Mouse (Mus musculus): ENCODE data around the gene Fth1.
A peak's percentile ranks its signal among the peaks of the same experiment; 100 is the strongest.

The Fth1 gene

DNA sequence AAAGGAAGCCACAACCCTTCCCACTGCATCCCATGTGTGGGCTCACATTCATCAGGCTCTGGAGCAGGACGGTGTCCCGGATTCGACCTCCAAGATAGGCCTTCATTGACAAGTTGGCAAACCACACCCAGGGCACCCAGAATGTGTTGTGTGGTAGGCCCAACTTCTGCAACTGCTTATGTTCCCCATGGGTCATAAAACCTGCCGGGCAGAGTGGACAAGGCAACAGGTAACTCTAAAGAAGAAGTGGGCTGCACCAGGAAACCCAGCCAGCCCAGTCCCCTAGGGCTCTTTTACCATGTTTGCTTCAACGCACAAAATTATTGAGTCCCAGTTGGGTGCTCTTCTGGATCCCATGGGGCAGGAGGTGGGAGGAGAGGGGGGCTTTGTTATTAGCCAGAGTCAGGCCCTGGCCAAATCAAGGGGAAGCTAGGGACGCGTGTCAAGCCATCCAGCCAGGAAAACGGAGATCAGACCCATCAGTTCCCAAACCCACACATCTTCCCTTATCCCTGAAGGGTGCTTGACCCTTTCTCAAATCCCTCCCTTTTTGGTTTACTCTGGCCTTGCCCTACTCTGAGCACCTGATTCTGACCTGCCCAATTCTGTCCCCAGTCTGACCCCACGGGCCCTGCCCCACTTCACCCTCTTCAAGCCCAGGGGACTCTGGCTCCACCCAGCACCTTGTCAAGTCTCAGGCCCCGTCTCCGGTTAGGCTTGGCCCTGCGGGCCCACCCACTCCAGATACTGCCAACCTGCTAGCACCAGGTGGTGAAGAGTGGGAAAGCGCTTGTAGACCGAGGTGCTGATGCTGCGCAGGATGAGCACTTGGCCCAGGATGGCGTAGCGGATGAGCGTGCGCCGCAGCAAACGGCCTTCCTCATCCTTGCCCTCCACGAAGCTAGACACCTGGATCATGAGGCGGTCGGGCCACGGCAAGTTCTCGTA, 11.9 kb downstream of the Fth1 start:
- no peak for DNase-seq

DNA sequence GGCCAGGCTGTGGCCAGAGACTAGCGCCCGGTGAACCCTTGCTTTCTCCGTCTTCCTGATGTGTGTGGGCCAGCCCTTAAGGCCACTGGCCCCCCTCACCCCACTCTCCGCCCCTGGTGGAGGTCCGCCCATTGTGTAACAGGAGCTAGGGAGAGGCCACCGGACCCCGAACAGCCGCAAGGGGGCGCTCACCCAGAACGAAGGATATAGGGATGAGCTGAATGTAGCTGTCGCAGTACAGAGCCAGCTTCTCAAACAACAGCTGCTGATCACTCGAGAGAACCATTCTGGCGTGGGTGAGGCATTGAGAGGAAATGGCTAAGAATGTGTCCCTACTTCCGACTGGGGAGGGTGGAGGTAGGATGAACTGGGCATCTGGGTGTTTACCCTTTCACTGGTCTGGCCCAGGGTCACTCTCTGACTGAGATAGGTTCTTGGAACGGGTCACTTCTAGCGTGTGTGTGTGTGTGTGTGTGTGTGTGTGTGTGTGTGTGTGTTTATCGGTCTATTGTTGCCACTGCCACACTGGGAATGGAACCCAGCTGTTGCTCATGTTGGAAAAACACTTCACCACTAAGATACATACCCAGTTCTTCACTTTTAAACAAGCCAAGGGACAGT, 12.7 kb downstream of the Fth1 start:
- peak; percentile 89 for DNase-seq

DNA sequence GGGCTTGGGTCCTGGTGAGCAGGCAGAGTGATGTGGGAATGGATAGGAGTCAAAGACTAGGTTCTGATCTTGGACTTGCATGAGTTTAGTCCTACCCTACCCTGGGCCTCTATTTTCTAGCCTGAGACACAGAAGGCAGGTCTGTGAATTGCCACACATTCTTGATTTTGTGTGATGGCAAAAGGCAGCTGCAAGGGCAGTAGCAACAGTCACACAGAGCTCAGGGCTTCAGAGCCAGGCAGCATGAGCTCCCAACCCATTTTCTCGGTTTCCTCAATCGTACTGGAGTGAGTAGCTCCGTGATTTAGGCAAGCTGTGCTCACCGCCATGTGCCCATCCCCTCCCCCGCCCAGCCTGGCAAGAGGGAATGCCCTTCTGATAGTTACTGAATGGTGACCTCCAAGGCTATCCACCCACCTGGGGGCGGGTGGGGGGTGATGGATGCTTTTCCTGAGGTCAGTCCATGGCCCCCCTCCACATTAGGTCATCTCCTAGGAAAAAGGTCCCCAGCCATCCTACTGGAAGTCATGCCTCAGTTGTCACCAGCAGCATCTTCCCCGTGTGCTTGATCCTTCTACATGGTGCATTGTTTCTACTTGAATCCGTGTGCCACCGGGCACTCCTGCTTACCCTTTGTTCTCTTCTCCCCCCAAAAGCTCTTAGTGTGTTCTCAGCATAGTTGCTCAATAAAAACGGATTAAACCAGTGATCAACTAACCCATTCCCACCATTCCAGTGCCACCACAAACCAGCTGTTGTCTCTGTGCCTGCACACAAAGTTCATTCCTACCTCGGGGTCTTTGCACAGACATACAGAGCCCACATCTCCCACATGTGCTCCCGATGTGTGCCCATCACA, 17.0 kb downstream of the Fth1 start:
- no peak for DNase-seq

DNA sequence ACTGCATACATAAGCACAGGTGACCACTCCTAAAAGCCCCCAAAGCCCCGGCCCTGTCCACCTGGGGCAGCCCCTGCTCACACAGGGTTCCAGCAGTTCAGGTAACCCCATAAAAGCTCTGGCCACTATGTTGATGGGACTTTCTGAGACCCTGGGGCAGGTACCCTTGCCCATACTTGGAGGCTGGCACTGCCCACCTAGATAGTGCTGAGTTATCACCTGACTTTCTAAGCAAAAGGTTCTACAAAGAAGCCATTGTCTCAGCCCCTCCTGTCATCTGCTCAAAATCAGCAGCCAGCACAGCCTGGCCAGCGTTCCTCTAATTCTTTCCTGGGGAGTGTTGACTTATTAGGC, 17.6 kb downstream of the Fth1 start:
- no peak for DNase-seq

DNA sequence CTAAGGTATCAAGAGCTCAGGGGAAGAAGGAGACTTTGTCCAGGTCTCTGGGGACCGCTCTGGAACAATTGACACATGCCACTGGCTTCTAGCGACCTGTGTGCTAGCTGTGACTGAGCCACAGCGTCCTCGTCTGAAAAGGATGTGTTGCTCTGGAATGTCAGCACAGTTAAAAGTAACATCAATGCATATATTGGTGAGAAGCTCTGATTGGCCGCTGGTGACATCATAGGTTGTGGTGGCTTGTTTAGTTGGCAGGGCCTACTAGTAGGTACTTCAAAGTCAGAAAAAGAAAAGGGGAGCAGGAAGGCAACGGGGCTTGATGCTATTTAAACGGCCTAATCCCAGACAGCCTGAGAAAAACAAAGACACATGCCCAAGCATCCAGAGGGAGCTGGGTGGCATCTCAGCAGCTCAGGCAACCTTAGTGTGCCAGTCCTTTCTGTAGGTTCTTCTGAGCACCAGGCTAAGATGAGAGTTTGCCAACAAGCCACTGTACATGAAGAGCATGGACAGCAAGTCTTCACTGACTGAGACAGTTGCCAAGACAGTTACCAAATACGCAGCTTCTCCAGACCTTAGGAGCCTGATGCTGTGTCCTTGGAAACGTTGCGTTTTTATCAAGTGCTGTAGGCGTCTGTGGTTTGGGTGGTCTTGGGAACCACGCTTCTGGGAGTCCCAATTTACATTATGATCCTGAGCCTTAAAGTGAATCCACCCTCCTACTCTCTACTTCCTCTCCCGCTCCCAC, 18.5 kb downstream of the Fth1 start:
- DNase-seq, result no peak

DNA sequence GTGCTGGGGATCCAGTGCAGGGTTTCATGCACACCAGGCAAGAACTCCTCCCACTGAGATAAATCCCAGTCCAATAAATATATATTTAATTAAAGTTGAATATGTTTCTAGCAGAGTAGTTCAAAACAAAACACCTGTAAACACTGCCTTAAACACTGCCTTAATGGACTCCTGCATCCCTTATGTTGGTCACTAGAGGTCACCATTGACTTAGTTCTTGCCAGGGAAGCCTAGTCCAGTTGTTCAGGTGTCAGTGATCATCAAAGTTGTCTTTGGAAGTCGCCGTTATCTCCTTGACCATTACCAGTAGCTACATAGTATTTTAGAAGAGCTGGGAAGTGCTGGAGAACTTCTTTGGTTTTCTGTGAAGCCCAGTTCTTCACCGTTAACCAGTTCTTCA, 19.9 kb downstream of the Fth1 start:
- DNase-seq, result no peak

DNA sequence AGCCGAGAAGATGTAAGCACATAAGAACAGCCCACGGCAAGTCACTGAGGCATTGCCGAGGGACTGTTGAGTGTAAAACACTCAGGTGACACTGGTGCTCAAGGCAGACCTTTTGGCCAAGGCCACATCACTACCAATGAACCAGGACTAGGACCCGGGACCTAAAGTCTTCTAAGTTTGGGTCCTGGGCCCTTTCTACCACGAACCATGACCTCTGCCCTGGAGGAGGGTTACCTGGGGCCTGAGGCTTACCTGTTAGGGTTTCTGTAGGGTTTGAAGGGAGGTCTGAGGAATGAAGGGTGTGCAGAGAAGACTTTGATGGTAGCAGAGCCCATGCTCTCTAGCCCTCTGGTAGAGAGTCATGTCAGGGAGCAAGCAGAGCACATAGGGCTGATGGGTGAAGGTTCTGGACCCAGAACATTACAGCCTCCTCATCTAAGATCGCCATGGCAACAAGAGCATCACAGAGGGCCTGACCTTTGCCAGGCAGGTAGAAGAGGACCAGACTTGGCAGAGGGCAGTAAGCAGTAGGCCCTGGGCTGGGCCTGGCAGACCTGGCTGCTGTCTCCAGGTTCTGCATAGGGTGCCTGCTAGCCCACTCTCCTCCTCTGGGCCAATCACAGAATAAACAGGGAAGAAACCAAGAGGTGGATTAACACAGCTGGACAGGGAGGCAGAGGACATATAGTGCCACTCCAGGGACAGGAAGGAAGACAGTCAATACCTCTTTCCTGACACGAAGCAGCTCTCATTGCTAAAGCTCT, 21.0 kb downstream of the Fth1 start, which contains the start of the genes Best1 and Rab3il1:
Gene Best1, minus strand, starts transcription at position 428 of the 764 bp plus-strand sequence.
Gene Rab3il1, plus strand, starts transcription at position 464 of the 764 bp plus-strand sequence.
- DNase-seq, result no peak

DNA sequence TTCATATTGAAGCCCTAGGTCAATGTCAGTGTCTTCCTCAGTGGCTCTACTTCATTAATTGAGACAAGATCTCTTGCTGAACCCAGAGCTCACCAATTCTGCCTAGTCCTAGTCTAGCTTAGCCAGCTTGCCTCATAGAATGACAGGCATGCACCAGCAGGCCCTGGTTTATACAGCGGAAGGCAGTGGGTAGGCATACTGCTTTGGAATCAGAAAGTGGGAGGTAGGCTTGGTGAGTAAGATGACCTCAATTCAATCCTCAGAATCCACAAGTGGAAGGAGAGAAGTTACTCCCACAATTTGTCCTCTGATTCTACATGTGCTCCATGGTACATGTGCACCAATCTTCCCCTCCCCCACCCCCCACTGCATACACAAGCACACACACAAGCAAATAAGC, 23.3 kb downstream of the Fth1 start:
- DNase-seq, result no peak

DNA sequence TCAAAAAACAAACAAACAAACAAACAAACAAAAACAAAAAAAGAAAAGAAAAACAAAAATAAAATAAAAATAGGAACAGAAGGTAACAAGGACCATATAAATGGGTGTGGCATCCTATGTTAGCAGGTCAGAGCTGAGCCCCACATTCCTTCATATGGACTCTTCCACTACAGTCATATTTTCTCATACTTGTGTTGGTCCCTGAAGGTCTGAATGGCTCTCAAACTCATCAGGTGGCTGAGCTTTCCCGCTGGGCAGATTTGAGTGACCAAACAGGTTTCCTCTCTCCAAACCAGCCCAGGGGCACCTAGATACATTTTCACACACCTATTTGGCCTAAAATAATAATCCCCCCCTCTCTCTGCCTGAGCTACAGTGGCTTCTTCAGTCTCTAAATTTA, 31.0 kb downstream of the Fth1 start:
- no peak for DNase-seq

DNA sequence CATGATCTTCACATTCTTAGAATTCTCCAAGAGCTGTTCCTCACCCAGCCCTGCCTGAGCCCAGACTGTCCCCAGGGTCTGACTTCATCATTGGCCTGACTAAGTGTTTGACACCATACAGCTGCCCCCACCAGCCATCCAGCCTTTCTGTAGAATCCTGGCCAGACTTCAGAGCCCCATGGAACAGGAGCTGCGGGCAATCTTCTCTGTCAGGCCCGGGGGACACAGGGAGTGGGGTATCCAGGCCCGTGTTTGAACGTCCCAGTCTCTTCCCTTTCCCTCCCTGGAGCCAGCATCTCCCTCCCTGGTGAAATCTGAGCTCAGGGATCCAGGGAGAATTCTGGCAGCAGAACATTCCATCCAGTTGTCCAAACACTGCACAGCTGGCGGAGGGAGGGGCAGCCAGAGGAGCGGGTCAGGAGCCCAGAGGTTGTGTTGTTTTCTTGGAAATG, 32.5 kb downstream of the Fth1 start:
- DNase-seq, result no peak

DNA sequence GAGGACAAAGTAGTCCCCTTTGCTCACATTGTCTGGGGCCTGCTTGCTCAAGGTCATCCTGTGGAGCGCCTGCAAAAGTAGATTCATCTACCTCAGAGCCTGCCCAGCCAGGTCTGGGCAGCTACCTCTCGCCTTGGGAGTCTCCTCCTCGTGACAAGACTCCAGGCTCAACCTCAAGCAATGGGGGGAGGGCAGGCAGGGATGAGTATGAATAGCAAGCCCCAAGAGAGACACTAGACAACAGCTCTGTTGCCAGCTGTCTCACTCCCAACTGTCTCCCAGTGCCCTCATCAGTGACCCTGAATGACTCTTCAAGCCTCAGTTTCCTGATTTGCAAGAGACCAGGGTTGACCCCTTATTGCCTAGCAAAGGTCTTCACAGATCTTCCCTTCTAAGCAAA, 33.0 kb downstream of the Fth1 start:
- DNase-seq, result no peak

DNA sequence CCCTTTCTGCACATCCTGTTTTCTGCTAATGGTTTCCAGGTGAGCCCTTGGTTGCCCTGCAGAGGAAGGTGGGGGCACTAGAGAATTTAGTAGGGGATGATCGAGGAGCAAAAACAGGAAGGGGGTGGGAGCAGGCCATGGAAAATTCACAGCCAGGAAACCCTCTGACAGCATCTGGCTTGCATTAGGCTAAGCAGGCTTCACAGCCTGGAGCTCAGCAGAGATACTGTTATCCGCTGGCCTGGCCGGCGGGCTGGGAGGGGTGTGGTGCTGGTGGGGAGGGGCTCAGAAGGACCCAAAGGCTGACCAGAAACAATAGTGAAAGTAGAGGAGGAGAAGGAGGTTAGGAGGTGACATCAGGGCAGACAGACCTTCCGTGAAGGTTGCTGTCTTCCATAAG, 33.5 kb downstream of the Fth1 start:
- DNase-seq, result no peak

DNA sequence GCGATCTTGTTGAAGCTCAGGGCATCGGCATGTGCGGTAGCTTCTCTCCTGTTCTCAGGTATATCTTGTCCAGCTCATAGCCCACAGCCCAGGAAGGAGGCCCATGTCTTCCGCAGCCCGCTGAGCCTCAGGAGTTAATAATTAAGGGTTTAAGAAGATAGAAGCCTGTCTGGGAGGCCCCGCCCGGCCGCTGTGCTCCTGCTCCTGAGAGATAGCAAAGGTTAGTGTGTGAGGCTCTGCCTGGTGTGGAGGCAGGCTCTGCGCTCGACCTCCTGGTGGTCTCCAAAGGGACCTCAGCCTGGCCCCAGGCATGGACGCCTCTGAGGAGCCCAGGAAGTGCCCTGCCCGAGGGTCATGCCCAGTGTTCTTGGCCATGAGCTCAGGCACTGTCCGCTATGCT, 34.4 kb downstream of the Fth1 start:
- DNase-seq, result peak; percentile 64

DNA sequence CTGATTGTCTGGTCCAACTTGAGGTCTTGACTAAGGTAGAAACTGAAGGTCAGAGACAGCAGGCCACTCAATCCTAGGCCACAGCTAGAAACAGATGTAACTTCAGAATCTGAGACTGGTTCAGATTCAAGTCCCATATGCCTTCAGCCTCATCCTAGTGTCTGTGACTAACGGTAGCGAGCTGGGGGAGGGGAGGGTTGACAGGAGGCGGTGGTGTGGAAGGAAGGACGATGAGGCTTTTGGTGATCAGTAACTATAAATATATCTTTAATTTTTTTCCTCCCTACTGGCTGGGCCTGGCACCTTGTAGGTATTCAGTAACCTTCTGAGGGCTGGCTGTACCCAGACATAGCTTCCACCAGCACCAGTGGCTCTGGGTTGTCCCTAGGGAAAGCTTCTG, 35.0 kb downstream of the Fth1 start:
- DNase-seq, result no peak

DNA sequence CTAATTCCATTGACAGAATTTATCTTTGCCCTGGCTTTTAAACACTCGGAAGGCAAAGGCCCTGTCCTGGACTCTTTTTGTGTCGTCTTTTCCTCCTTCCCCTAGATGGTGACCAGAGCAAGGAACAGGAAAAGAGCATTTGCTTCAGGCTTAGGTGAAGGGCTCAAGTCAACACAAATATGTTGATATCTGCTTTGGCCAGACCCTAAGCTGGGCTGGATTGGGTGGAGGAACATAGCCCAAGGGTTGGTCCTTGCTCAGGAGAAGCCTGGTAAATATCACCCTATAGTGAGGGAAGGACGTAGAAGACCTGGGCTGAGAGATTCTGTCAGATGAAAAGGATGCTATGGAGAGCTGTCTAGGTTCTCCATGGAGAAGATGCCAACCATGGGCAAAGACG, 35.8 kb downstream of the Fth1 start:
- DNase-seq, result no peak

DNA sequence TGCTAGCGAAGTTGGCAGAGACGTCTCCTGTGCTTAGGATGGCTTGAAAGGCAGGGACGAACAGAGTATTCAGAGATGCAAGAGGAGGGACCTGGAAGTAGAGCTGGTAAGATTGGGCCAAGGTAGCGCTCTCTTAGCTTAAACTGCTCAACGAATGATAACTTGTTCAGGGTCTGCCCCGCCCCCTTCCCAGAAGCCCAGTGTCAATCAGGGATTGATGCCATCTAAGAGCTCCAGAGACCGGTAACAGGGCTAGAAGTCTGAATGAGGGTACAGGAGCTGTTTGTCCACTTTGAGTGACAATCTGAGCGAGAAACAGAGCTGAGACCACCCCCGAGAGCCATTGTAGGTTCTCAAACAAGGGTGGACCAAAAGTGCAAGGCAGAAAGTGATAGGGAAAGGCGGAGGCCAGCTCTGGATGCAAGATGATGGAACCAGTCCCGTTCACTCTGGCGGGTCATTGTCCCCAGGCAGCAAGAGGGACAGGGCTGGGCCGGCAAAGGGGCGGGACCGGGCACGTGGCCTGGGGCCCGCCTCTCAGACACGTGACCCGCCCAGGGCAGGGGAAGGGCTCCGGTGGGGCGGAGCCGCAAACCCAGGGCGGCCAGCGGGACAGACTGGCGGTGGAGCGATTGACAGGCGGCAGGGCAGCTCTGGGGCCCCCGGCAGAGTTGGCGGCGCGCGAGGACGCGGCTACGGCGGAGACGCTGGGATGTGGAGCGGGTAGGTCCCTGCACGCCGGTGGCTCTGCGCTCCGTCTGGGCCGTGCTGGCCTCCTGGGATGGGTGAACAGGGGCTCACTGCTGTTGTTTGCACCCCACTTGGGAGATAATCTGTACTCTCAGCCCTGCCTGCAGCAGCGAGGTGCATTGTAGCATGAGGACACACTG, 37.5 kb downstream of the Fth1 start:
- DNase-seq, result peak; percentile 92

DNA sequence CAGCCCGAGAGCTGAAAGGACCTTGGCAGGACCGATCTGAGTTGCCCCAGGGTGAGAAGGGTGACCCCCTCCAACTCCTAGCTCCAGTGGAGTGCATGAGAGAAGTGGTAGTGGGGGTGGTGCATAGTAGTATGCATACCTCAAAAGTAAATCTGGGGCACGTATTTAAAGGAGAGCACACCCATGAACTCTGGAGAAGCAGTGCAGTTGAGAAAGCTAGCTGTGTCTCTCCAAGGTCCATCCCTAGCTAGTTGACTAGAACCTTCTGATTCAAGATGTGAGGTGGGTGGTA, 38.1 kb downstream of the Fth1 start:
- no peak for DNase-seq

DNA sequence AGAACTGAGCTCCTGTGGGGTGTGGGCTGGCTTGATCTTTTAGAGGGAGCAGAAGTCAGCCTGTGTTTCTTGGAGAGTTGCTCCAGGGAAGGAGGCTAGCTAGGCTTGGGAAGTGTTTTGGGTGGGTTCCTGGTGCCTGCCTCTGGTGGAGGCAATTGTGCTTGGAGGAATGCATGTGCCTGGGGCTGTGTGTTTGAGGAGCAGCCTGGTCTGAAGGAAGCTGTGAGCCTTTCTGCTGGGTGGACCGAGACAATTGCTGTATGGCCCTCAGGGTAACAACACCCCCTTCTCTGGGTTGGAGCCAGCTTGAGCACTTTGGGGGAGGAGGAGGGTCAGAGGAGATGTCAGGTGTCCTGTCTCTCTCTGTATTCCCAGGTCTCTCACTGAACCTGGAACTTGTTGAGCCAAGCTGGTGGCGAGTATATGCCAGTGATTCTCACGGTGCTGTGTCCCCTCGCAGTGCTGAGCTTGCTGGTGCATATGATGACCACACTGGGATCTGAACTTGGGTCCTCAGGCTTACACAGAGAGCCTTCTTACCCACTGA, 38.9 kb downstream of the Fth1 start:
- DNase-seq, result no peak

DNA sequence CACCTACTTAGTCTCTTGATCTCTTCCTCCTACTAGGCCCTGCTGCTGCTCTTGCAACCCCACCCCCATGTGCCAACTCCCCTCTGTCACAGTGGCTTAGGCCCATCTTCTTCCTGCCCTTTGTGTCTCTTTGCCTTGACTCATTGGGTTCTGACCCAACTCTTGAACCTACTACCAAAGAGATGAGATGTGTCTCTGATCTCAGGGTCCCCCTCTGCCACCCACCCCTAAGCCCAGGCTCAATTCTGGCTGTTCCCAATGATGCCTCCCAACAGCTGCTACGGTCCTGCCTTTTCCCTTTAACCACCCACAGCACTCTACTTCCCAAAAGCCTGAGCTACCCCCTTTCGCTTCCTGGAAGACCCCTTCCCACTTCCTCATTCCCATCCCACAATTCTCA, 41.6 kb downstream of the Fth1 start:
- DNase-seq, result no peak

DNA sequence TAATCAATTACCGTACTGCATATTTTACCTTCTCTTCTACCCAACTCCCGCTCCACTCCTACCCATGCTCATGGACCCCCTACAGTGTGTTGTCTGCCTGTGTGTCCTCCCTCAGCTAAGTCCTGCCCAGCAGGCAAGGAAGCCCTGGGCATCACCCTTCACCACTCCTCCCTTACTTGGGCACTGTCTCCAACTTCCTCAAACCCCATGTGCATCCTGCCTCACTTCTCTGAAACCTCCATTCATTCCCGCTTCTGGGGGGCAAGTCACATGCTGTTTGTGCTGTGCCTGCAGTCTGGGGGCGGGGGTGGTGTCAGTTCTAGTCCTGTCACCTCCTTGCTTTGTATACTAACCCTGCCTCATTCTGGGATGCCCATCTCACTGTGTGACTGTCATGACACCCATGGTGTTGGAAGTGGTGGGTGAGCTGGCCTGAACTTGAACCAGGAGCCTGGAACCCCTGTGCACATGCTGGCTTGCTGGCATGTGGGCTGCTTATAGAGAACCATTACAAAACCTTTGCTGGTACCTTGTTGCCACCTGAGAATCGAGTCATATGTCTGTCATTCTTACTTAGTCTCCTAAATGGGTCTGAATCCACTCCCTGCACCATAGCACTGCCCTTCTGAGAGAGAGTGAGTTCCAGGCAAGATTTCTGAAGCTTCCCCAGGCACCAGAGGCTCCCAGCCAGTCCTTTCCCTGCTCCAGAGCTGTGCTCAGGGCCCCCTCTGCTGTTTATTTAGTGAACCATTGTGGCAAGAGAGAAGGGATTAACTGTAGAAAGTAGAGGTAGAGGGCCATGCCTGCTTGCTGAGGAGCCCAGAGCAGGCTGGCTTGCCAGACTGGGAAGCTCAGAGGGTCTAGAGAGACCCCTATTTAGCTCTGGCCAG, 42.3 kb downstream of the Fth1 start:
- peak; percentile 62 for DNase-seq
